Mouse (Mus musculus) myocyte (in vitro differentiated cells): Measurements from ENCODE around the gene Ly6g6d. TPM values are rescaled to one million over a fixed set of nuclear protein-coding genes. Genes with fewer than 3 reads are reported as not detected.

Experiments
- H3K27me3 ChIP-seq: one replicate; pipeline ENCODE4 v1.6.1; 2011; ENCODE audit not compliant: control insufficient read depth, insufficient read depth, insufficient read length
- H3K36me3 ChIP-seq: one replicate; pipeline ENCODE4 v1.6.1; 2011; ENCODE audit not compliant: control insufficient read depth, insufficient read depth
- H3K4me2 ChIP-seq: one replicate; pipeline ENCODE4 v1.6.1; 2011; ENCODE audit warnings: low read depth, control low read depth
- H3K4me3 ChIP-seq: one replicate; pipeline ENCODE4 v1.5.1; 2011; ENCODE audit warnings: mild to moderate bottlenecking, control low read depth, moderate library complexity
- H3K79me2 ChIP-seq: one replicate; pipeline ENCODE4 v1.6.1; 2011; ENCODE audit not compliant: control insufficient read depth, insufficient read depth
- H3ac ChIP-seq: one replicate; pipeline ENCODE4 v1.6.1; 2011; ENCODE audit not compliant: control insufficient read depth, insufficient read length
- CEBPB ChIP-seq: IDR thresholded peaks from 2 replicates; pipeline ENCODE4 v1.6.1; 2011; ENCODE audit warnings: mild to moderate bottlenecking, moderate library complexity; ENCODE audit not compliant: poor library complexity, insufficient read depth, severe bottlenecking
- E2F4 ChIP-seq: IDR thresholded peaks from one replicate; pipeline ENCODE4 v1.6.1; 2011; ENCODE audit warnings: mild to moderate bottlenecking, control low read depth, moderate library complexity; ENCODE audit not compliant: insufficient read depth
- MAX ChIP-seq: IDR thresholded peaks from one replicate; pipeline ENCODE4 v1.6.1; 2011; ENCODE audit warnings: low read depth, mild to moderate bottlenecking, control low read depth
- MYOD1 ChIP-seq, 3 experiments: IDR thresholded peaks; one replicate each; pipeline ENCODE4 v1.6.1; 2011; ENCODE audit warnings: control low read depth in 2 of 3, low read depth in 2 of 3, mild to moderate bottlenecking in 2 of 3, moderate library complexity in 1 of 3; ENCODE audit not compliant: insufficient read length in 2 of 3, control insufficient read depth in 1 of 3
- MYOG ChIP-seq, 3 experiments: IDR thresholded peaks; one replicate each; pipeline ENCODE4 v1.6.1; 2011; ENCODE audit warnings: control low read depth in 2 of 3, low read depth in 2 of 3, mild to moderate bottlenecking in 2 of 3; ENCODE audit not compliant: insufficient read length in 2 of 3, control insufficient read depth in 1 of 3, insufficient read depth in 1 of 3
- POLR2A ChIP-seq: IDR thresholded peaks from one replicate; pipeline ENCODE4 v1.6.1; 2011; ENCODE audit warnings: low read depth, mild to moderate bottlenecking, control low read depth, moderate library complexity; ENCODE audit not compliant: insufficient read length
- POLR2AphosphoS2 ChIP-seq: IDR thresholded peaks from one replicate; pipeline ENCODE4 v1.6.1; 2011; ENCODE audit warnings: low read depth, control low read depth; ENCODE audit not compliant: insufficient read length
- REST ChIP-seq: IDR thresholded peaks from one replicate; pipeline ENCODE4 v1.6.1; 2011; ENCODE audit warnings: mild to moderate bottlenecking, control low read depth, moderate library complexity; ENCODE audit not compliant: insufficient read depth, insufficient read length
- SRF ChIP-seq: IDR thresholded peaks from one replicate; pipeline ENCODE4 v1.6.1; 2011; ENCODE audit warnings: low read depth; ENCODE audit not compliant: control insufficient read depth, insufficient read length
- TCF12 ChIP-seq: IDR thresholded peaks from one replicate; pipeline ENCODE4 v1.6.1; 2011; ENCODE audit warnings: mild to moderate bottlenecking, control low read depth; ENCODE audit not compliant: poor library complexity, insufficient read depth, severe bottlenecking
- TCF3 ChIP-seq: IDR thresholded peaks from one replicate; pipeline ENCODE4 v1.6.1; 2011; ENCODE audit warnings: low read depth, control low read depth; ENCODE audit not compliant: insufficient read length
- USF1 ChIP-seq: IDR thresholded peaks from one replicate; pipeline ENCODE4 v1.6.1; 2011; ENCODE audit warnings: low read depth, mild to moderate bottlenecking, control low read depth, moderate library complexity
- polyA plus RNA-seq: library from polyadenylated mRNA; unstranded; fragments of >200 nt; fragmentation: generic; extraction: Trizol; gene quantifications from one replicate; pipeline ENCODE4 v1.2.1, GENCODE M21; 2012; ENCODE audit warnings: missing spikeins

Gene Ly6g6d
- polyA plus RNA-seq, 1 experiment, result not detected

DNA sequence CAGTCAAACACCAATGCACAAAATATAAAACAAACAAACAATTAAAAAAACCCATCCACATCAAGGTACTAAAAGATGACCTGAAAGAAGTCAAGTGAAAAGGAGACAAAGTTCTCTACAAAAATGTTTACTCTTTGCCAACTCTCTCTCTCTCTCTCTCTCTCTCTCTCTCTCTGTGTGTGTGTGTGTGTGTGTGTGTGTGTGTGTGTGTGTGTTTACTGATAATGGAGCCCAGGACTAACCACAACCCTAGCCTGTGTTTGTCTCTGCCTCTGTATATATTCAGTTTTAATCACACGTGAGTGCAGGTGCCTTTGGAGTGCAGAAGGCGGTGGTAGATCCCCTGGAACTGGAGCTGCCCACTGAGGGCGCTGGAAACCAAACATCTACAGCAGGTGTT, 20.8 kb downstream of the Ly6g6d start:
- no peak overlapping the region for H3K4me3 ChIP-seq
- H3K79me2 ChIP-seq, result peaks cover 32% of the 10 kb centered on the region
- H3K27me3 ChIP-seq, result no peaks in the 10 kb centered on the region
- no peak overlapping the region for H3ac ChIP-seq
- TF ChIP-seq REST (no peak), CEBPB (no peak), E2F4 (no peak), MYOD1 (IDR thresholded peaks at IDR 0.05; ENCODE audit: control insufficient read depth in 1 of 3, insufficient read length in 2 of 3, low read depth in 2 of 3) (no peak), MYOG (IDR thresholded peaks at IDR 0.05; ENCODE audit: control insufficient read depth in 1 of 3, insufficient read depth in 1 of 3, insufficient read length in 2 of 3, low read depth in 2 of 3) (no peak)
- peaks cover 47% of the 10 kb centered on the region for H3K36me3 ChIP-seq
- H3K4me2 ChIP-seq, result no peak overlapping the region

DNA sequence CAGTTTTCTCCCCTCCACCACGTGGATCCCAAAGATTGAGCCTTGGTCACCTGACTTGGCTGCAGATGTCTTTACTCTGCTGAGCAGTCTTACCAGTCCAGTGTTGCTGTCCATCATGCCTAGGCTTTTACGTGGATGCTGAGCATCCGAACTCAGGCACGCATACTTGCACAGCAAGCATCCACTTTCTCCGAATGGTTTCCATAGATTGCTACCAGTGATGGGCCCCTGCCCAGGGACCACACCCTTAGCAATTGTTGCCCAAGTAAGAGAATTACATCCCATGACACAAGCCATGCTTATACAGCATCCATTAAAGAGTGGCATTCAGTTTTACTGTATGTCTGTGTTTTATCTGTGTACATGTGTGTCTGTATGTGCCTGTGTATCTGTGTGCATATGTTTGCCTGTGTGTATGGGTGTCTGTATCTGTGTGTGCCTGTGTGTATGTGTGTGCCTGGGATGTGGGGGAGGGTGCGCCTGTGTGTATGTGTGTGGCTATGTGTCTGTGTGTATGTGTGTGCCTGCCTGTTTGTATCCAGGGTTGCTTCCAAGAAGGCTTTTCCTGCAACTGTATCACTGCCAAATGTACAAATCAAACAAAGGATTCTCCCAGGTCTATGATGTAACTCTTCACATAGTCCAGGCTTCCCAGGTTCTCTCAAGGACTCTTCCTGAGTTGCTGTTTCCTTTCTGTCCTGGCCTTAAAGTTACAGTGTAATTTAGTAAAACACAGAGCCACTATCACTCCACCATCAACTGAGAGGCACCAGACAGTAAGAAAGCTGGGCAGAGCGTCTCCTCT, 22.0 kb downstream of the Ly6g6d start:
- no peak overlapping the region for H3K4me3 ChIP-seq
- TF ChIP-seq POLR2A, result peak; percentile 5
- TF ChIP-seq TCF12, result no peak
- no peak for TF ChIP-seq SRF

DNA sequence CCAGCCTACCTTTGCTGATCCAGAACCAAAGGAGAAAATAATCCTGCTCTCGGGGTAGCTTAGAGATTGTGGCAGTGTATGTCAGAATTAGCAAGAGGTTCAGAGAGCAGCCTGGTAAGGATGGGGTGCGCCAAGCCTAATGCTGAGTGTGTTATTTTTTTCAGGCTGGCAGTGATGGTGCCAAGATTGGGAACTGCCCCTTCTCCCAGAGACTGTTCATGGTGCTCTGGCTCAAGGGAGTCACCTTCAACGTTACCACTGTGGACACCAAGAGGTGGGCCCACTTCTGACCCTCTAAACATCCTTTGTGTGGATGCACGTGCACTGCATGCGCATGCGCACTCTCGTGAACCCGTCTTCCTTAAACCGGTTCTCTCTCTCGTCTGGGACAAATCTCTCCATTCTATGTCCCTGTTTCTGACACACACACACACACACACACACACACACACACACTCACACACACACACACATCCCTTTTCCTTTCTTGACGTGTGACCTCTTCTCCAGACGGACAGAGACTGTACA, 25.5 kb downstream of the Ly6g6d start:
- peaks cover 37% of the 10 kb centered on the region for H3K36me3 ChIP-seq
- H3ac ChIP-seq, result peak overlapping the region; percentile 1
- peak overlapping the region; percentile 86 for H3K4me2 ChIP-seq
- peaks cover 47% of the 10 kb centered on the region for H3K79me2 ChIP-seq
- TF ChIP-seq SRF, result no peak
- no peak for TF ChIP-seq TCF12
- TF ChIP-seq MYOG (IDR thresholded peaks at IDR 0.05; ENCODE audit: control insufficient read depth in 1 of 3, insufficient read depth in 1 of 3, insufficient read length in 2 of 3, low read depth in 2 of 3), result no peak
- no peak for TF ChIP-seq USF1
- H3K4me3 ChIP-seq, result peak overlapping the region; percentile 96
- no peaks in the 10 kb centered on the region for H3K27me3 ChIP-seq

More for the DNA sequence above, 22.0 kb downstream of the Ly6g6d start:
- Histone ChIP-seq H3ac (no peak overlapping the region), H3K4me2 (no peak overlapping the region), H3K36me3 (peaks cover 48% of the 10 kb centered on the region), H3K27me3 (no peaks in the 10 kb centered on the region), H3K79me2 (peaks cover 42% of the 10 kb centered on the region)

DNA sequence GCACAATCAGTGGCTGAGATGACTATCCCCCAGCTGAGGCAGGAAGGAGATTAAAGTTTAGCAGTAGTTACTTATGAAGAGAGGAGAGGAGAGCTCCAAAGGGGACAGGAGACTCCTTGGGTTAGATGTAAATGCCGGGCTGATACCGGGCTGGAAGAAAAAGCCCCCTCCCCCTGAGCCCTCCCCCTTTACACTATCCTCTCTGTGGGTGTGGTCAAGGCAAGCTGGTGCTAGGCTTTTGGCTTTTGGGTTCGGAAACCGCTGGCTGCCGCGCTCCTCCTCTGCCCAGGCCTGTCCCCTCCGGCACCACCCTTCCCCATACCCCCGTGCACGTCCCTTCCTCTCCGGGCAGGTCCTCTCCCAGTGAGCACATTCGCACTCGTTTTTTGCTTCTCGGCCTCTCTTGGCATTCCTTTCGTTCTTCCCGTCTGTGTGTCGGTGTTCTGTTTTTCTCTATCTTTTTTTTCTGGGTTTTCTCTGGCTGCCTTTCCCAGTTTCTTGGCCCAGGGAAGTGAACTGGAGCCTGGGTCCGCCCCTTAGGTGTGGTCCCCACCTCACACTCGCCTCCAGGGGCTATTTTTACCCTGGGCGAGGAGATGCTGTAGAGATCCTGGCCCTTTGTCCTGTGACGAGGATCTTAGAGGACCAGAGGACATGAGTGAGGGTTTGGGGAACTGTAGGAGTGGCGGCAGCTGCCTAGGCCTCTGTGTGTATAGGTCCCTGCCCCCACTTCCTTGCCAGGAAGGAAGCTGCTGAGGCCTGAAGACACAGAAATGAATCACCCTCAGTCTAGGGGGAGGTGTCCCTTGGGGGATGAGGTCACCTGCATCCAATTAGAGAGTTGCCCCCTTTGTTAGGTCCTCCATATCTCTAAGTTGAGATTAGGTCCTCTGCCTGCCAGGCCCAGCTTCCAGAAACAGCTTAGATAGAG, 26.4 kb downstream of the Ly6g6d start:
- no peaks in the 10 kb centered on the region for H3K27me3 ChIP-seq
- H3K4me2 ChIP-seq, result peak overlapping the region; percentile 86
- no peak for TF ChIP-seq SRF
- no peak for TF ChIP-seq REST
- peak; percentile 77 for TF ChIP-seq POLR2AphosphoS2
- peak in 1 of 3 experiments; percentile 60 for TF ChIP-seq MYOG (IDR thresholded peaks at IDR 0.05; ENCODE audit: control insufficient read depth in 1 of 3, insufficient read depth in 1 of 3, insufficient read length in 2 of 3, low read depth in 2 of 3)
- TF ChIP-seq POLR2A, result peak; percentile 65
- no peak for TF ChIP-seq TCF3
- no peak for TF ChIP-seq MAX
- TF ChIP-seq E2F4, result no peak
- TF ChIP-seq USF1, result no peak
- TF ChIP-seq TCF12, result no peak
- no peak for TF ChIP-seq CEBPB
- TF ChIP-seq MYOD1 (IDR thresholded peaks at IDR 0.05; ENCODE audit: control insufficient read depth in 1 of 3, insufficient read length in 2 of 3, low read depth in 2 of 3), result peak; percentile 12 to 70 (median 40)
- H3K79me2 ChIP-seq, result peaks cover 47% of the 10 kb centered on the region
- H3K36me3 ChIP-seq, result peaks cover 37% of the 10 kb centered on the region
- peak overlapping the region; percentile 96 for H3K4me3 ChIP-seq
- H3ac ChIP-seq, result peak overlapping the region; percentile 1

DNA sequence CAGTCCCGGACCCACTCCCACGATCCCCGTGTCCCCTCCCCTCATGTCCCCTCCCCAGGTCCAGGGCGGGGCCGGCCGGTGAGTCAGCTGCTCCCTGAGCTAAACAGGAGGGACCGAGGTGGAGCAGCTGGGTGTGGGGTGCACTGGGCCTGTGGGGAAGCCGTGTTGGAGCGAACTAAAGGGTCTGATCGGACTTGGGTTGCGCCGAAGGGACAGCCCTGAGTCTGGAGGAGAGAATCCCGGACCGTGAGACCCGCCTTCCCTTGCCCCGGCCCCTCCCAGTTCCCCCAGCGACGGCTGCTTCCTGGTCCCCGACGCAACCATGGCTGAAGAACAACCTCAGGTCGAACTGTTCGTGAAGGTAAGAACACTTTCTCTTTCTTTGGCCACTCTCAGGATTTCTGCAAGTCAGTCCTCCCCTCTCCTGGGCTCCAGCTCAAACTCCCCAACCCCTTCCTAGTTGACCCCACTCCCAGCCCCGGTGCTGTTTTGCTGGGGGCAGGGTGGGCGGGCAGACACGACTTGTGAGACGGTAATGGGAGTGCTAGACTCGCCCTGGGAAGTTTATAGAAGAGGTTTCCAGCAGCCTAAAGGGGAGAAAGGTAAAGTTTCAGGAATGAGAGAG, 27.6 kb downstream of the Ly6g6d start:
- Histone ChIP-seq H3K79me2 (peaks cover 47% of the 10 kb centered on the region), H3K4me2 (peak overlapping the region; percentile 86), H3K36me3 (peaks cover 28% of the 10 kb centered on the region), H3K4me3 (peak overlapping the region; percentile 96), H3K27me3 (no peaks in the 10 kb centered on the region), H3ac (peak overlapping the region; percentile 1)
- TF ChIP-seq E2F4 (no peak), REST (no peak), POLR2A (peak; percentile 88), MYOD1 (IDR thresholded peaks at IDR 0.05; ENCODE audit: control insufficient read depth in 1 of 3, insufficient read length in 2 of 3, low read depth in 2 of 3) (peak in 2 of 3 experiments; percentile 25 to 63), TCF12 (no peak), CEBPB (no peak), TCF3 (no peak), USF1 (no peak), POLR2AphosphoS2 (peak; percentile 89), MAX (no peak), MYOG (IDR thresholded peaks at IDR 0.05; ENCODE audit: control insufficient read depth in 1 of 3, insufficient read depth in 1 of 3, insufficient read length in 2 of 3, low read depth in 2 of 3) (peak in 2 of 3 experiments; percentile 40 to 68), SRF (no peak)
